Mouse (Mus musculus): Measurements from ENCODE around the gene Notch1.

GRCm38 (mm10) chr2:26482824-26483223 lies 33.6 kb downstream of the Notch1 start:
- no peak for TF ChIP-seq CTCF (conservative IDR thresholded peaks at IDR 0.05; ENCODE audit: insufficient read depth, insufficient read length, low read depth, low read length)
- TF ChIP-seq POLR2A (IDR thresholded peaks at IDR 0.05; ENCODE audit: low read depth, low read length), result no peak

All from kidney, adult 2 months (tissue).